Mouse (Mus musculus) spleen, postnatal 4 days (tissue): ENCODE data around the gene Afmid.
"Not testable (repeated sequence)": the region's sequence is repeated elsewhere in the genome, so short reads cannot be mapped to it uniquely, and the experiment has no call there.

Source experiments
- DNase-seq, 2 experiments: peaks; one replicate each; pipeline ENCODE4 v3.0.0; 2022; ENCODE audit warnings: low spot score in 2 of 2

The Afmid gene

DNA sequence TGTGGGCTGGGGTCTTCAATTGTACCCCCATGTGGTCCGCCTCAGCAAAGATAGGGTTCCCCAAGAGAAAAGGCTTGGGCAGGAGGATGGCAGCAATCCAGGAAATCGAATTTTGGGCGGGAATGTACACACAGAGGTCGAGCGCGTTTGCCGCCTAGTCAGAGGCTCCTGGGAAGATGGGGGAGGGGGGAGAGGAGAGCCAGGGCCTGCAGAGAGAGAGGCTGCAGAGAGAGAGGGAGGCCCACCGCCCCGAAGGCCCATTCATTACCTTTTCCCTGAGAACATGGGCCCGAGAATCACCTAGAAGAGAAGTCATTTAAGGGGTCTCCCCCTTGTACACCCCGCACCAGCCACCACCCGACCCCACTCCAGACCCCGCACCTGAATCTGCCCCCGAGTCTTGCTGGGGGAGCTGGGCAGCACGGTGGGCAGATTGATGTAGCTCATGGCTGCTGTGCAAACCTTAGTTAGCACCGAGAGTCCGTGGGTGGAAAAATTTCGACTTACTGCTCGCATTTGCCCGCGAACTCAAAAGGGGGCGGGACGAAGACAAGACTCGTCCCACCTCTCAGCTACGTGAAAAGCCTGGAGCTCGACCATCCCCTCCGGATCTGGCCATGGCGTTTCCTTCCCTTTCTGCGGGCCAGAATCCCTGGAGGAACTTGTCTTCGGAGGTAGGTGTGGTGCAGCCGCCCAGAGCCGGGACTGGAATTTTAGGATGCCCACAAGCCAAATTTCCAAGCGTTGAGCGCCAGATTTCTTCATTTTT lies at the start of gene Afmid, which contains the start of gene Tk1:
TSS of gene Afmid (plus strand) at position 592 of the 769 bp plus-strand sequence.
TSS of gene Tk1 (minus strand) at position 760 of the 769 bp plus-strand sequence.
- peak; percentile 82 to 88 for DNase-seq

DNA sequence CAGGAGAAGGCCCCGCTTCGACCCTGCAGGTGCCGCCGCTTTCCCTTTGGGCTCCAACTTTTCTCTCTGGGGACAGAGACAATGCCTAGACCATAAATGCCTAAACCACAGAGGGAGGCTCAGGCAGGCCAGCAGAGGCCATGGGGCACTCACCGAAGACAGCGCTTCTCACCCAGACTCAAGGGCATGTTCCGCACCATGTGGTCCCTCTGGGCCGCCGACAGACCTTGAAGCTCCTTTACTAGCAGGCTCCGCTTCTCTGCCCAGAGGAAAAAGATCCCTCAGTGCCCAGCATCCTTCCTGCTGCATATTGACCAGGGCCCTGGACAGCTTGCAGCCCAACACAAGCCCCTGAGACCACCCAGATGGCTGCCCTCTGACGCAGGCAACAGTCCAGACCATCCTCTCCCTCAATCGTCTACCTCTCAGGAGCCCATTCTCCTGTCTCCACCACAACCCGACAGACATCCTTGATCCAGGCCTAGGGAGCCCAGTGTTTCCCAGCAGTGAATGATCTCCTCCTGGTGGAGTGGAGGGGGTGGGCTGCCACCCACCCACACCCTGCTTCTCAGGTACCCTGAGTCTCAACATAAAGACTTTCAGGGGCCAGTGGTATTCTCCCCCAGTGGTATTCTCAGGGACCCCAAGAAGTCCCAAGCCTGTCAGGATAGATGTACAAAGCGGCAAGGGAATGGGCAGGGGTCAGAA lies 49.5 kb upstream of the Afmid start:
- no peak for DNase-seq

DNA sequence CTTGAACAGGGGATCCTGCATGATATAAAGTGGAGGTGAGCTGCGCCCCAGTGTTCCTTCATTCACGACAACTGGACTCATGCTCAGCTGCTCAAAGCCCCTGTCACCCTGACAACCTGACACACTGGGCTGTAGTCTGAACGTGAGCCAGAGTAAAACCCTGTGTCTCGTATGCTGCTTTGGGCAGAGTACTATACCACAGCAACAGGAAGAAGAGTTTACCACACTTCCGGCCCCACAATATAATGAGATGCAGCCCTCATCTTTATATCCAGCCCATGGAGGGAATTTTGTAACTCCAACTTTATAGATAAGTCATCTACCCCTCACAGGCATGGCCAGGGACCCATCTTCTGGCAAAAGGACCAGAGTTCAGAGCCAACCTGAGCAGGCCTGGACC lies 48.6 kb upstream of the Afmid start:
- no peak for DNase-seq

DNA sequence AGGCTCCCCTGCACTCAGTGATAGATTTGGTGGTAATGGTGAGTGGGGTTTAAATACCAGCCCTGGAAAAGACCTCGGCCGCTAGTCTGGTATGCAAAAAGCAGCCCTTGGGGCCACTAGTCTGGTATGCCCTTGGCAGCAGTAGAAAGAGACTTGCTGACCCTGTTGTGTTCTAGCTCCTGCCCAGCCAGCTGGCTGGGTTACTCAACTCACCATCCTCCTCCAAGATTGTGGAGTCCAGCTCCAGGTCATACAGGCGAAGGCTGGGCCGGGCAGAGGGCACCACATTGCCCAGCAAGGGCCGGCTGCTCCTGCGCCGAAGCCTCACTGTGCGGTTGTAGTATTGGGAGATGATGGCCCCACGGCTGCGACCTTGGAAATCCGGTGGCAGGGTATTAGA lies 47.7 kb upstream of the Afmid start:
- no peak for DNase-seq

DNA sequence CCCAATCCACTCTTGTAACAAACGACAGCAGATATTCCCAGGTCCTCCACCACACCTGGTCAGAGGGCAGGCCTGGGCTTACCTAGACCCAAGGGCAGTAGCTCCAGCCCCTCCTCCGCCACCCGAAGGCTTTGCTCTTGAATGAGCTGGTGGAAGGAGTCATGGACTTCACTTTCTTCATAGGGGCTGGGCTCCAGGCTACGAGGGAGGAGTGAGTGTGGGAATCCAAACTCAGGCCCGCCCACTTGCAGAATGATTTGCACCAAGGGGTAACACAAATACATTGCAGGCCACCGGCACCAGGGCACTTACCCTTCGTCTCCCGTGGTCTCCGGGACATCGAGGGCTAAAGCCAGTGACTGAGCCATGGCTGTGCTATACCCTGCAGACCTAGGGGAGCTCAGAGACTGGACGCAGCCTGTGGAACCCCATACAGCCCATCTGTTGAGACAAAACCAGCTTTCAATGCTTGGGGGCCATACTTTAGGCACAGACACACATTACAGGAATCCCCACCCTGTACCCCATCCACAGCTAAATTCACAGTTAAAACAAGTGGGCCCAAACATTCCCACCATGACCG lies 46.8 kb upstream of the Afmid start:
- peak; percentile 70 to 83 for DNase-seq

DNA sequence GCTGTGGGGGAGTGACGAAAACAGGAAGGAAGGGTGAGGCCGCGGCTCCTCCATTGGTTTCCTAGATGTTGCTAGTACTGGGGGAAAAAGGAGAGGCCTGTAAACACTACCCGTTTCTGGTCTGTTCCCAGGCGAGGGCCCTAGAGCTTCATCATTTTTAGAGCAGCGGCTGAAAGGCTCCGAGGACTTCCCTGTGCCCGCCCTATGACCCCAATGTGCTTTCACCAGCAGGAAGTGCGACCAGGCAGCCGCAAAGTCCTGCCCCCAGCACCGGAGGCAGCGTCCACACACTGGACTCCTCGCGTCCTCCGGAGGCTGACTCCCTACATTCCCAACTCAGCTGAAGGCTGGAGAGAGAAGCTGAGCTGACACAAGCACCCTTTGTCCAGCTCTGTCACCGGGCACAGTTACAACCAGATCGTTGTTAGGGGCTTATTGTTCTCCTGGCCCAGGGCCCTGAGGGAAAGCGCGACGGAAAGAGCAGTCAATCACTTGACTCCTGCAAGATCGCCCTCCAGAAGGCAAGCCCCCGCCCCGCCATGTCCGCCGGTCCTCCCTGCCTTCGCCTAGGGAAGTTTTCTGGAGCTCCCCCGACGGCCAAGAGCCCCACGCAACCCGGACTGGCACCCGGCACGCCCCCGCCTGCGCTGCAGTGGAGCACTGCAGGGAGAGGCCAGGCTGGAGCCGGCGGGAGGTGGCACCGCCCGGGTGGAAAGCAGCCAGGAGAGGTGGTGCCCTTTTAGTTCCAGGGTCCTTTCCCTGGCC lies 46.1 kb upstream of the Afmid start:
- peak; percentile 79 to 88 for DNase-seq

DNA sequence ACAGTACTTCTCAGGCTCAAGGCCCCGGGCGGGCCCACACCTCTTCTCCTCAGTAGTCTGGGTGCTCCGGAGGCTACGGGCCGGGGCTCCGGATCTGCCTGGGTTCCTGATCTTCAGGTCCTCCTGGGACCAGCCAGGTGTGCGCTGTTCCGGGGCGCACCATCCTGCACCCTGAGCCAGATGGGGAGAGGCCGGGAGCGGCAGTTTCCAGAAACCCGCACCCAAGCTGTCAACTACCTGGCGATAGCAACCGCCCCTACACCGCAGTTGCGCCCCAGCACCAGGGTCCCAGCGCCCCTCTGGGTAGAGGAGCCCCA lies 45.6 kb upstream of the Afmid start:
- no peak for DNase-seq

DNA sequence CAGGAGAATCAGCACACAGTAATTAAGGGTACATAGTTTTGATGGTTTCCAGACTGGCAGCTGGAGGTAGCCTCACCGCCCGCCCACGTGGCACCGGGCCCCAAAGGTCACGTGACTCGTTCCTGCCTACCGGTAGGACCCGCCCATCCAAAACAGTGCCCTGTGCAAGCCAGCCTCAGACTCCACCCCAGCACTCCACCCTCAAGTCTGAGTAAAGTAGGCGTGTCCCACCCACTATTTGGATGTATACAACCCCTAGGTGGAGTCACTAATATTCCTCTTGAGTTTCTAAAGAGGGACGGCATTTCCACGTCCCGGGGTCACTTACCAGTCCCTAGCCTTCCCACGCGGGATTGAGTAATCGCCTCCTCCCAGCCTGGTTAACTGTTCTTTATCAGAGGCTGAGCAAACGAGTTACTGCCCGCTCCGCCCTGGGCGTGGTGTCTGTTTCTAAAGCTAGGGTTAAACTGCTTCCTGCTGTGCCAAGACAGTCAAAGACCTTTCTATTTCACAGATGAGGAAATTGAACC lies 45.1 kb upstream of the Afmid start:
- DNase-seq, result peak; percentile 95

DNA sequence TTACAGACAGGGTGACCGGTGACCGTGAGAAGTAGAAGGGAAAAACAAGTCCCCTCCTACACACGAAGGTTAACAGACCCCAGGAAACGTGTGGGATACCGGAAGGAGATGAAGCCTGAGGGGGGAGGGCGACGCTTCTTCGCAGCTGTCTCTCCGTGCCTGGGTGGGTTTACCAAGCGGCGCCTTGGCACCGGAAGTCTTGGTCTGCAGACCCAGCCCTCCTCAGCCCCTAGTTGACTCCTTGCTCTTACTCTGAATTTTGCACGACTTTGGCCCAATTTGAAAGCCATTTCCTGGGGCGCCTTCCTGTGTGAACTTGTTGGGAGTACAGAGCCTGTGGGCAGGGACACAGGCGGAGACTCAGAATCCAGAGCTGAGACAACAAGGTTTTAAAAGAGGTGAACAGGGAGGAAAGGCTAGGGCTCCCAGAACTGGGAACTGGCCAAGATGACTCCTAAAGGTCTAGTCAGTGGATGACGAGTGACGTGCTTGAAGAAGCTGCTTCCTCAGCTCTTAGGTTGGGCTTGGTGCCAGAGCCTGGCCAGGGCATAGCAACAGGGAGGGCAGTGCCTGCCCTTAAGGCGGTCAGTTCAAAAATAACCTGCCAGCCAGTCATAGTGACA lies 44.4 kb upstream of the Afmid start:
- peak; percentile 81 to 89 for DNase-seq

DNA sequence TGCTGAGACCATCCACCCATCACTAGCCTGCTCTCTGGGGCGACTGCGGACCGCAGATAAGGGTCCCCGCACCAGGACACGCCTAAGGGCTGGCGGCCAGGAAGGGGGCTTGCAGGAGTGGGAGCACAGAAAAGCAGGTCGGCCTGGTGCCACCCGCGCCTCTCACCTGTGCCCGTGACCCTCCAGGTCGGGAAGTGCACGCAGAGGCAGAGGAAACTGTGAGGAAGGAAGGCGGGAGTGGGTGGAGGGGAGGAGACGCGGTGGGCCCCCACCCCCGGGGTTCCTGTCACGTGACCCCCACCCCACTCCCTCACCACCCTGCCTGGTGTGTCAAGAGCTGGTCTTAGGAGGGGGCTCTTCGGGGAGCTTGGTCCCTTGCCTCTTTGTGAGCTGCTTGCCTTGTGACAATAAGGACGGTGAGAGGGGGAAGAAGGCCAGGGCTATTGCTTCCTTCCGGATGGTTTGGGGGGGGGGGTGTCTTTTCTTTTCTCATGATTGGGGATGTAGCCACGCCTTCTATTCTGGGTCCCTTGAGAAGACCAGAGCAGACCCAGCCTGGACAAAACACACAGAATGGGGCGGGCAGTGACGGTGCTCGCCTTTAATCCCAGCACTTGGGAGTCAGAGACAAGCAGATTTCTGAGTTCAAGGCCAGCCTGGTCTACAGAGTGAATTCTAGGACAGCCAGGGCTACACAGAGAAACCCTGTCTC lies 43.6 kb upstream of the Afmid start, which contains the start of the genes Tmc8 and Tmc6:
TSS of gene Tmc8 (plus strand) at position 84 of the 712 bp plus-strand sequence.
TSS of gene Tmc6 (minus strand) at position 206 of the 712 bp plus-strand sequence.
- DNase-seq, result peak; percentile 83 to 90

DNA sequence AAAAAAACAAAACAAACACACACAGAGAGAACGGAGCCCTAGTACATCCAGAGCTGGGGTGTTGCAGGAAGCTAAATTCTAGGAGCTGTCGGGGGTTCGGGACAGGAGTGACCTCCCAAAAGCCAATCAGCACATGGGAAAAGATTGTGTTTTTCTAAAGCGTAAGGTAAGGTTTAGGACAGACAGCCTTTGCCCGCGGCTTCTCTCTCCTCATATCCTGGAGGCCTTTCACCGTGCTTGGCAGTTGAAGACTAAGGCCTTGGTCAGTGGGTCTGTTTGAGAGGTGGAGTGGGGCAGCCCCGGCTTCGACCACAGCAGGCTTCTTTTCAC lies 43.1 kb upstream of the Afmid start:
- DNase-seq, result no peak

DNA sequence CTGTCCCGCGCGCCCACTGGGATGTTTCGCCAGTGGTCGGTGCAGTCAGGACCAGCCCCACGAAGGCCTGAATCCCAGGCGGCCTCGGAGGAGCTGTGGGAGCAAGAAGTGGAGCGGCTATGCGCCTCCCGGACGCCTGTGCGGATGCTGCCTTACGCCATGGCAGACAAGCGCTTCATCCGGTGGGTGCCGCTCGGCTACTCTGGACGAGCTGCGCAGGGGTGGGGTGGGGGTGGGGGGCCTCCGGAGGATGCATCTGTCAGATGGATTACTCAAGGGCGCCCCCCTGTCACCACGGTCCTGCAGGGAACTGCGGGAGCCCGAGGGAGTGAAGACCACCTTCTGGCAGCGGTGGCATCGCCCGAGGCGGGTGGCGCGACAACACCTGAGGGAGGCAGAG lies 42.6 kb upstream of the Afmid start:
- peak; percentile 88 to 95 for DNase-seq

DNA sequence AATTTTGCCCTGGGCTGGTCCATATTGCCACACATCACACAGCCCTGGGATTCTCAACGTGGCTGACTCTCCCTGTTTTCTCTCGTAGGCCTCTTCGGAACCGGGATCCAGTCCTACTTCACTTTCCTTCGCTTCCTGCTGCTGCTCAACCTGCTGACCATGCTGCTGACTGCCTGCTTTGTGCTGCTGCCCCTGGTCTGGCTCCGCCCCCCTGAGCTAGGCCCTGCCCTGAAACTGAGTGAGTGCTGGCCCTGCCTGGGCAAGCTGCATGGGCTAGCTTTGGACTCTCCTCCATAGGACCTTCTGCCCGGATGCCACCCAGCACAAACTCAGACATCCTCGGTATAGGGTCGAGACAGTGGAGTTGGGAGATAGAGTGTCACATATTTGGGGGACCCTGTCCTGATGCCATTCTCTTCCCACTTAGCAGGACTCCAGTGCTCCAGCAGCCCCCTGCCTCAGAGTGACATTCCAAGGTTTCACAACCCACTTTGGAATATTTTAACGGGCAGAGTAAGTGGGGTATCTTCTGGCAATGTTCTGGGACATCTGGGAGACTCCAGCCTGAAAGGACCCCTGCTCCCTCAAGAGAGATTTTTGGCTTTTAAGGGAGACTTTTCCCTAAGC lies 41.9 kb upstream of the Afmid start:
- DNase-seq, result peak; percentile 81 to 89

DNA sequence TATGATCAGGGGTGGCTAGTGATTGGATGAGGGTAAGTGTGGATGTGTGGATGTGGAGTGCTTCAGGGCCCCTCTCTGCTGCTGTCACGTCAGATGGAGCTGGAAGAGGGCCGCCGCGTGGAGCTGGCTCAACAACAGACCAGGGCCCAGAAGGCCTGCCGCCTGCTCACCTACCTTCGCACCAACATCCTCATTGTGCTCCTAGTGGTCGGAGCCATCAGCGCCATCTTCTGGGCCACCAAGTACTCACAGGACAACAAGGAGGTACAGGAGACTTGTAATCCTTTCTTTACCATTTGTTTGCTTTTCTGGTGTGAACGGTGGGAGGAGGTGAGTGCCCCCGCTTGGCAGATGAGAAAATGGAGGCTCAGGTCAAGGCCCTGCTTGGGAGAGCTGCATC lies 39.4 kb upstream of the Afmid start:
- DNase-seq, result peak; percentile 80 to 88

DNA sequence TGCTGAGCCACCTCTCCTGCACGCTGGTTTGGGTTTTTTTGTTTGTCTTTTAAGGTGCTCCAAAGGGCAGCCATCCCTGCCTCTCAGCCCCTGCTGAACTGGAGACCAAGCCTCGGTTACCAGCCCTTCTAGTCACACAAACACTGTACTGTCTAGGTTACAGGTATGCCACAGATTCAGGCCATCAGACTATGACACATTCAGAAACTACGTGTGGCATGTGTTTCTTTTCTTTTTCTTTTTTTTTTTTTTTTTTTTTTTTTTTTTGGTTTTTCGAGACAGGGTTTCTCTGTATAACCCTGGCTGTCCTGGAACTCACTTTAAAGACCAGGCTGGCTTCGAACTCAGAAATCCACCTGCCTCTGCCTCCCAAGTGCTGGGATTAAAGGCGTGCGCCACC lies 37.2 kb upstream of the Afmid start:
- DNase-seq, result not testable (repeated sequence)

DNA sequence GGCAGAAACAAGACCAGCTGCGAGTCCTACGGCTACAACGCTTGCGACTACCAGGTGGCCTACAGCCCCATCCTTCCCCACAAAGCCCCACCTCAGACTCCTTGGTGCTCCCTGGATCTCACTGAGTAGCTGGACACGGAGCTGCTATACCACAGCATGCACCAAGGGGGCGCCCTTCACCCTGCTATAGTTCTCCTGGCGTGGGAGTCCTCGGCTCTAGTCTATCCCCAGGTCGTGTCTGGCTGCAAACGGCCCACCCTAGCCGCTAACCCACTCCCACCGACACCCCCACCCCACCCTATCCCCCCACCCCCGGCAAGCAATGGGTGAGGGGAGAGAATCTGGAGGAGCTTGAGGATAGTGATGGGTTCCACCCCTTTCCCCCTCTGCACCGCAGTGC lies 35.4 kb upstream of the Afmid start:
- DNase-seq, result peak; percentile 82 to 93

DNA sequence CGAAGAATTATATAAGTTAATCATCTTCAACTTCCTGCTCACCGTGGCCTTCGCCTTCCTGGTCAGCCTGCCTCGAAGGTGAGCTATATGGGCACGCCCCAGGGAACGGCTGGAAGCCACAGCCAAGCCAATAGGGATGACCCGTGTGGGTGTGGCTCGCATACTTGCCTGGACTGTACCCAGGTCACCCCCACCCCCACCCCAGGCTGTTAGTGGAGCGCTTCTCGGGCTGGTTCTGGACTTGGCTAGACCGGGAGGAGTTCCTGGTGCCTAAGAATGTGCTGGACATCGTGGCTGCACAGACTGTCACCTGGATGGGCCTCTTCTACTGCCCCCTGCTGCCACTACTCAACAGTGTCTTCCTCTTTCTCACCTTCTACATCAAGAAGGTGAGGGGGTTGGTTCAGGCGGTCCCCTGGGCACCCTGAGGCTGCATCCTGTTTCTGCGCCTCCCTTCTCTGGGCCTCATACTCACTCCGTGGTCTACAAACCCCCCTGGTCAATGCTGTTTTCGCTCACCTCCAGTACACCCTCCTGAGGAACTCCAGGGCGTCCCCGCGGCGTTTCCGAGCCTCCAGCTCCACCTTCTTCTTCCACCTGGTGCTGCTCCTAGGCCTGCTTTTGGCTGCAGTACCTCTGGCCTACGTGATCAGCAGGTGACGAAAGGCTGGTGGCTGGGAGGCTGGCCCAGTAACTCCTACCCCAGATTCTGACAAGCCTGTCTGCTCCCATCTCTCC lies 34.9 kb upstream of the Afmid start:
- DNase-seq, result peak; percentile 61 to 82

DNA sequence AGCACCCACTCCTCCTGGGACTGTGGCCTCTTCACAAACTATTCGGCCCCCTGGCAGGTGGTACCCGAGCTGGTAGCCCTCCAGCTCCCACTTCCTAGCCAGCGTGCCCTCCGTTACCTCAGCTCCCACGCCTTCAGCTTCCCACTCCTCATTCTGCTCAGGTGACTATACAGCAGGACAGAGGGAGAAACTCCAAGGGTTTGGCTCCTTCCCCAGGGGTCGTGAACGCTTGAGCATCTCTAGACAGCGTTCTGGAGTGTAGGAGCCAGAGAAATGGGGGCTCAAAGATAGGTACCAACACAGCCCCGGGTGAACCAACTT lies 34.3 kb upstream of the Afmid start:
- DNase-seq, result no peak

DNA sequence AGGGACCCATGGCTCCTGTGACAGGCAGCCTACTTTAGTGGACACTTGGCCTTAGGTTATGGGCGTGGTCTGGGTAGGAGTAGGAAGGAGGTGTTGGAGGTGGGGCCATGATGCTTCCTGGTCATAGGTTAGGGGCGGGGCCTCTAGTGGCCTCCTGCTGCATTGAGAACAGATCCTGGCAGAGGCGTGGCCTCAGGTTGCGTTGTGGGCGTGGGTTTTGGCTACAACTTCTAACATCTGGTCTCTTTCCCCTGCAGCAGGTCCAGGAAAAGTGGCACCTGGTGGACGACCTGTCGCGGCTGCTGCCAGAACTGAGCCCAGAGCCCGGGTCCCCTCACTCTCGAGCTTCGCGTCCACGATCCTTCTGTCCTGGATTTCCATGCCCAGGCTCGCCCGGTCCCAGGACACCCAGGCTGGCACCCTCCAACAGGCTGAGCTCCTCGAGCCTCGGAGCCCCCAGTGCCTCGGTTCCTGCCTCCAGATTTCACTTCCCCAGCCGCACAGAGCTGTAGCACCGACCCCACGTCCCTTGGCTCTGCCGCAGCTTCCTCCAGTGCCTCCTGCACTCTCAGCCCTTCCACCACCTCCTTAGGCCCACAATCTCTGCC lies 33.3 kb upstream of the Afmid start:
- peak; percentile 90 to 91 for DNase-seq
